ENCODE assay signal across 31 mouse cellular contexts in the genomic region with DNA sequence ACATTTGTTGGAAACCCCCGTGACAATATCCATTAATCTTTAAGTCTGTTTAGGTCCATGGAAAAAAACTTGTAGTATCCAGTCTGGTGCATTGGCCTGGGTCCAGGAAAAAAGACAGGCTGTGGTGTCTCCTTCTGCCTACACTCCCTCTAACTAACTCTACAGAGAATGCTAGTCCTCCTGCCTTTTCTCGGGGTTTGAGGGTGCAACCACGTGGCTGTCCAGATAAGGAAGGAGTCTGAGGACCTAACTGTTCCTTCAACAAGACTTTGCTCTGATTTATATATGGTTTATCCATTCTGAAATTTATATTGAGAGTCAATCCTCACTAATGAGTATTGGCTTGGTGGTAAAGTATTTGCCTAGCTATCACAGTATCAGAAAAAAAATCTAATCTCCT. TPM values are rescaled to one million over a fixed set of nuclear protein-coding genes. Genes with fewer than 3 reads are reported as not detected.
"Had no signal": no experiment of that assay in that cellular context is flagged by ENCODE, and none has a peak within 500 bp of the region (broad histone marks: within the 10 kb centered on the region; RNA-seq: fewer than 3 reads in every experiment).

No protein-coding gene starts in this region.

- H3K4me1 ChIP-seq: heart, embryonic 13.5 days; heart, embryonic 15.5 days; hindbrain, embryonic 10.5 days; hindbrain, embryonic 12.5 days; intestine, embryonic 15.5 days; kidney, embryonic 15.5 days; limb, embryonic 13.5 days; limb, embryonic 15.5 days had no signal

- DNase-seq: gastrocnemius, postnatal 14 days; gastrocnemius, postnatal 36 days; heart, adult 11 months; heart, adult 2 months; heart, postnatal 14 days; heart, postnatal 4 days; kidney, adult 18-20 months; kidney, adult 9 months; kidney, postnatal 14 days; kidney, postnatal 36 days; layer of hippocampus, adult 9-11 months; layer of hippocampus, postnatal 36 days; left cerebral cortex, postnatal 4 days; liver, embryonic 13.5 days had no signal

- ATAC-seq: hindbrain, embryonic 16.5 days; inflammation-experienced regulatory T-cells, adult 6 months; intestine, embryonic 15.5 days; intestine, postnatal 0 days had no signal

- H3K4me2 ChIP-seq: heart, embryonic 11.5 days; heart, embryonic 13.5 days; heart, embryonic 15.5 days; hindbrain, embryonic 12.5 days; hindbrain, embryonic 14.5 days; intestine, embryonic 15.5 days; kidney, embryonic 15.5 days; limb, embryonic 13.5 days; limb, embryonic 15.5 days; liver, embryonic 11.5 days; liver, embryonic 13.5 days; liver, embryonic 15.5 days had no signal

- H3K9ac ChIP-seq: heart, embryonic 13.5 days; heart, embryonic 15.5 days; hindbrain, embryonic 12.5 days; hindbrain, embryonic 14.5 days; intestine, embryonic 15.5 days; kidney, embryonic 15.5 days; limb, embryonic 13.5 days; limb, embryonic 15.5 days; liver, embryonic 13.5 days; liver, embryonic 15.5 days had no signal

- H3K9me3 ChIP-seq: heart, embryonic 13.5 days; heart, embryonic 15.5 days; hindbrain, embryonic 10.5 days; hindbrain, embryonic 12.5 days; intestine, embryonic 15.5 days; kidney, embryonic 15.5 days; limb, embryonic 13.5 days; limb, embryonic 15.5 days; liver, embryonic 13.5 days; liver, embryonic 15.5 days had no signal

- H3K27ac ChIP-seq: heart, adult 2 months; heart, embryonic 13.5 days; heart, embryonic 15.5 days; hindbrain, embryonic 10.5 days; hindbrain, embryonic 12.5 days; hindbrain, embryonic 14.5 days; intestine, embryonic 15.5 days; kidney, embryonic 15.5 days; kidney, postnatal 0 days; limb, embryonic 13.5 days; limb, embryonic 15.5 days; liver, embryonic 15.5 days had no signal

- H3K4me3 ChIP-seq: heart, adult 2 months; heart, embryonic 13.5 days; heart, embryonic 15.5 days; hindbrain, embryonic 10.5 days; hindbrain, embryonic 12.5 days; intestine, embryonic 15.5 days; kidney, embryonic 15.5 days; limb, embryonic 13.5 days; limb, embryonic 15.5 days; liver, embryonic 13.5 days; liver, embryonic 15.5 days had no signal

- H3K27me3 ChIP-seq: heart, embryonic 13.5 days; heart, embryonic 15.5 days; hindbrain, embryonic 12.5 days; intestine, embryonic 15.5 days; kidney, embryonic 15.5 days; limb, embryonic 13.5 days; limb, embryonic 15.5 days; liver, embryonic 13.5 days; liver, embryonic 15.5 days had no signal

- H3K36me3 ChIP-seq: heart, embryonic 13.5 days; heart, embryonic 15.5 days; hindbrain, embryonic 10.5 days; hindbrain, embryonic 12.5 days; intestine, embryonic 15.5 days; kidney, embryonic 15.5 days; limb, embryonic 13.5 days; limb, embryonic 15.5 days; liver, embryonic 13.5 days; liver, embryonic 15.5 days had no signal

RNA-seq across cellular contexts. Expression of a gene that starts 22.1 kb away (rescaled TPM):
- total RNA-seq: gastrocnemius, postnatal 36 days; left cerebral cortex, postnatal 4 days had no signal
- polyA plus RNA-seq: hindbrain, embryonic 10.5 days; hindbrain, embryonic 14.5 days; hindbrain, embryonic 16.5 days; limb, embryonic 11.5 days had no signal
